Mouse (Mus musculus): ENCODE measurements around the gene Tmem97.

Tmem97 gene

DNA sequence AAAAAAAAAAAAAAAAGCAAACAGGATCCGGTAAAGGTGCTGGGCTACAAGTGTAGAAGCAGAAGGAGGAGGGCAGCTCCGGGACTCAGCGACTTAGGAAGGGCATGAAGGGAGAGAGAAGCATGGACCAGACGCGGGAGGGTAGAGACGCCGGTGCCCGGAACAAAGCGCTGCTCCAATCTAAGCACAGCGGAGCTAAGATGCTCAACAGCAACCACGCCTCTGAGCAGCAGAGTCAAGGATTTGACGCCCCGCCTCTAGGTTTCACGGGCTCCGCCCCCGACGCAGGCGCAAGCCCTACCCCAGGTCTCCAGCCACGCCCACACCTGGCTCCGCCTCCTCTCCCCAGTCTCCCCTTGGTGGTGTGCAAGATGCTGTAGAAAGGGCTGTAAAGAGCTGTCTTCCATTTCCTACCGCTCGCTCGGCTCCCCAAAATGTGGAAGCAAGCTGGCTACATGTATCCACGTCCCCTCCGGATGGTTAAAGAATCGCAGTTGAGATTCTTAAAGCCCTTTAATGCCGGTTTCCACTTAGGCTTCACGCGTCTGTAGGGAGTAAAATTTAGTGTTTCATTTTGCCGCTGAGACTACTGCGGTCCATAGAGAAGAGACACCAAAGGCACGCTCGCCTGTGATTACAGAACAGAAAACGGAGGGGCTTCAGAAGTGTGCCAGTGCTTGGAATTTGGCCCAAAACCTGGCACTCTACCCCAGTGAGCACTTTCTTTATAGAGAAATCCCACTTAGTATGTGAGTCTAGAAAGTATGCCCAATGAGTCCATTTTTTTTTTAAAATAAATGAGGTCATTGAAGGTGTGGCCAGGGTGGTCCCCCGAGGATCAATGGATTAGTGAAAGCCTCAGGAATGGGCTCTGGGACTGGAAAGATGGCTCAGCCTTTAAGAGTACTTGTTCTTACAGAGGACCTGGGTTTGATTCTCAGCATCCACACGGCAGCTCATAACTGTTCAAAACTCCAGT lies 52.7 kb downstream of the Tmem97 start, which contains the start of gene Sarm1:
TSS of gene Sarm1 (minus strand) at position 211 of the 979 bp plus-strand sequence.
- in situ Hi-C loops (cut with MboI; ENCODE audit: low pct_unique_long_range_greater_than_20kb in 1 of 2, low sequenced_read_pairs in 2 of 2, unreplicated experiment in 1 of 2), result no loop called here

DNA sequence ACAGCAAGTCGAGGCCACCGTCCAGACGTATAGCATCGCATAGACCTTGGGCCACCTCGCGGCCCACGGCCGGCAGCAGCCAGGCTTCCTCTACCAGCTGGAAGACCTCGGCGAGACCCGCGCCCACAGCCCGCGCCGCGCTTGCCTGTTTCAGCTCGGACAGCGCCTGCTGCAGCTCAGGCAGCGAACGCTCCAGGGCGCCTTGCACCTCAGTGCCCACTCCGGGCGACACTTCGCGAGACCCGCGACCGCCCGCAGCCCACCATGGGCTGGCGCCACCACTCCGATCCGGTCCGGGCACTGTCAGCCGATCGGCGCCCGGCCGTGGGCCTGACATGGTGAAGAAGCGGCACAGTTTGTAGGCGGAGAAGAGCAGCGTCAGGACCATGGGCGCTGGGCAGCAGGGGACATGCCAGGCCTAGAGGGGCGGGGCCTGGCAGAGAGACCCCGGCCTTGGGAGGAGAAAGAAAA lies 53.5 kb downstream of the Tmem97 start:
- in situ Hi-C loops (cut with MboI; ENCODE audit: low pct_unique_long_range_greater_than_20kb in 1 of 2, low sequenced_read_pairs in 2 of 2, unreplicated experiment in 1 of 2), result no loop called here

DNA sequence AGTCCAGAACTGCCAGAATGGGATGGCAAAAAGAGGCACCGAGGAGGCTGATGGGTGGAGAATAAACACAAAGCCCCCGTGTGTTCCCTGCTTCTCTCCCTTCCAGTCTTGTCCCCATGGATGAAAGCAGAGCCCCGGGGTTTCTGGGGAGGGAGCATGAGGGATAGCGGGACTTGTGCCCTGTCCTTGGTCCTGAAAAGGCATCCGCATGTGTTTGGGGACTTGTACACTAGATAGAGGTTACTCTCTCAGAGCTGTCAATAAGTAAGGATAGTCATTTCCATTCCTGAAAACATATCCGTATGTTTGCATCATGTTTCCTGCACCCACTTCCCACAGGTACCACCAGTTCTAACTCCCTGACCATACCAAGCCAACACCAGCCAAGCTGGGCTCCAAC lies 54.7 kb downstream of the Tmem97 start:
- in situ Hi-C loops (cut with MboI; ENCODE audit: low pct_unique_long_range_greater_than_20kb in 1 of 2, low sequenced_read_pairs in 2 of 2, unreplicated experiment in 1 of 2), result no loop called here

Data from mouse embryonic stem cell (cell line).